Mouse (Mus musculus) layer of hippocampus, adult 9-10 months (tissue): ENCODE measurements around the gene Prr7.
A peak's percentile ranks its signal among the peaks of the same experiment; 100 is the strongest.

ENCODE experiments used
- DNase-seq: peaks from one replicate; pipeline ENCODE4 v3.0.0; 2022; ENCODE audit warnings: low spot score

Prr7 gene

GRCm38 (mm10) chr13:55508531-55508930 lies 44.5 kb downstream of the Prr7 start:
- no peak for DNase-seq

- no peak for DNase-seq
Observed at GRCm38 (mm10) chr13:55510332-55510667, 46.2 kb downstream of the Prr7 start.

GRCm38 (mm10) chr13:55510668-55511491 lies 46.8 kb downstream of the Prr7 start:
- no peak for DNase-seq

- DNase-seq: no peak
Observed at GRCm38 (mm10) chr13:55511492-55511861, 47.4 kb downstream of the Prr7 start.

GRCm38 (mm10) chr13:55512379-55513031 lies 48.4 kb downstream of the Prr7 start:
- no peak for DNase-seq

GRCm38 (mm10) chr13:55513111-55513748 lies 49.2 kb downstream of the Prr7 start, which contains the start of gene Pdlim7:
Gene Pdlim7, minus strand, starts transcription at chr13:55513676.
- DNase-seq: no peak

- DNase-seq: no peak
Observed at GRCm38 (mm10) chr13:55513828-55514227, 49.8 kb downstream of the Prr7 start.

- DNase-seq: peak; percentile 86
Observed at GRCm38 (mm10) chr13:55516955-55517354, 52.9 kb downstream of the Prr7 start.

GRCm38 (mm10) chr13:55519606-55520005 lies 55.5 kb downstream of the Prr7 start:
- no peak for DNase-seq

- no peak for DNase-seq
Observed at GRCm38 (mm10) chr13:55522730-55523129, 58.7 kb downstream of the Prr7 start.
